Mouse (Mus musculus): ENCODE data around the gene Fgg.

DNA sequence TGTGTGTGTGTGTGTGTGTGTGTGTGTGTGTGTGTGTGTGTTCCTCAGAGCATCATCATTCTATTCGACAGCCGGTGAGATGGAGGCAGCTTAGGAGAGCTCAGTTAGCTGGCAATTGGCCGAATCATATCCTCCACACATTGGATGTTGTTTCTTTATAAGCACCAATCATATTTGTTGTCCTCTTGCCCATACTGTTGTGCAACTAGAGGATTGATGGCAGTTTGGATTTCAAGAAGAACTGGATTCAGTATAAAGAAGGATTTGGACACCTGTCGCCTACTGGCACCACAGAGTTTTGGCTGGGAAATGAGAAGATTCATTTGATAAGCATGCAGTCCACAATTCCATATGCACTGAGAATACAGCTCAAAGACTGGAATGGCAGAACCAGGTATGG is 3.6 kb downstream of the Fgg start:
- TF ChIP-seq EP300 (IDR thresholded peaks at IDR 0.05; ENCODE audit: low read depth) (no peak), CTCF (IDR thresholded peaks at IDR 0.05; ENCODE audit: low read depth) (no peak)
